Mouse (Mus musculus) right cerebral cortex, postnatal 10 days (tissue): Measurements from ENCODE around the gene Gpn3.

Experiments used
- DNase-seq, 2 experiments: peaks; one replicate each; pipeline ENCODE4 v3.0.0; 2021; ENCODE audit warnings: low spot score in 2 of 2

Gpn3 gene

GRCm38 (mm10) chr5:122371591-122372191 is at the start of gene Gpn3:
Gpn3 (plus strand) TSS chr5:122371876.
- peak in 1 of 2 experiments; percentile 47 for DNase-seq

- no peak for DNase-seq
Measured at GRCm38 (mm10) chr5:122323523-122323922, 48.2 kb upstream of the Gpn3 start.

- DNase-seq: peak; percentile 86 to 91
Measured at GRCm38 (mm10) chr5:122324608-122325431, 46.9 kb upstream of the Gpn3 start.

- DNase-seq: no peak
Measured at GRCm38 (mm10) chr5:122325477-122325876, 46.2 kb upstream of the Gpn3 start.

GRCm38 (mm10) chr5:122327283-122327682 is 44.4 kb upstream of the Gpn3 start:
- DNase-seq: no peak

- no peak for DNase-seq
Measured at GRCm38 (mm10) chr5:122330269-122330668, 41.4 kb upstream of the Gpn3 start.

GRCm38 (mm10) chr5:122334682-122335081 is 37.0 kb upstream of the Gpn3 start:
- no peak for DNase-seq

GRCm38 (mm10) chr5:122336554-122337294 is 35.0 kb upstream of the Gpn3 start:
- DNase-seq: no peak

GRCm38 (mm10) chr5:122342874-122343273 is 28.8 kb upstream of the Gpn3 start:
- DNase-seq: no peak

- DNase-seq: no peak
Measured at GRCm38 (mm10) chr5:122343768-122344167, 27.9 kb upstream of the Gpn3 start.

GRCm38 (mm10) chr5:122344260-122344659 is 27.4 kb upstream of the Gpn3 start:
- DNase-seq: peak; percentile 71 to 87

- no peak for DNase-seq
Measured at GRCm38 (mm10) chr5:122345777-122346176, 25.9 kb upstream of the Gpn3 start.

- peak; percentile 99 to 100 for DNase-seq
Measured at GRCm38 (mm10) chr5:122353807-122354491, 17.7 kb upstream of the Gpn3 start, which contains the start of the genes Rad9b and Vps29. Rad9b (minus strand) TSS chr5:122354233. Vps29 (plus strand) TSS chr5:122354369.

GRCm38 (mm10) chr5:122354492-122355067 is 17.1 kb upstream of the Gpn3 start:
- no peak for DNase-seq

GRCm38 (mm10) chr5:122372192-122372769 is 605 bp downstream of the Gpn3 start, which contains the start of gene Fam216a:
Fam216a (minus strand) TSS chr5:122372364.
- peak; percentile 100 for DNase-seq

GRCm38 (mm10) chr5:122372878-122373277 is 1.2 kb downstream of the Gpn3 start:
- peak in 1 of 2 experiments; percentile 18 for DNase-seq

GRCm38 (mm10) chr5:122377101-122377833 is 5.6 kb downstream of the Gpn3 start:
- DNase-seq: no peak

- DNase-seq: no peak
Measured at GRCm38 (mm10) chr5:122378171-122378570, 6.5 kb downstream of the Gpn3 start.

GRCm38 (mm10) chr5:122379374-122380155 is 7.9 kb downstream of the Gpn3 start:
- DNase-seq: peak; percentile 80 to 86
